Mouse (Mus musculus) forebrain, embryonic 11.5 days (tissue): Measurements from ENCODE around the gene Rpn2. TPM values are rescaled to one million over a fixed set of nuclear protein-coding genes. Genes with fewer than 3 reads are reported as not detected.

Experiments used
- ATAC-seq: fragments of 200-750 bp; cut with Nextera tagmentation; replicated peaks from 2 replicates; pipeline ENCODE4 v1.8.0; 2017; ENCODE audit warnings: moderate TSS enrichment; ENCODE audit not compliant: low FRiP score
- DNase-seq: peaks from one replicate; pipeline ENCODE4 v3.0.0-alpha.2; 2017; ENCODE audit warnings: low spot score
- H3K27ac ChIP-seq: fragments of 300-500 bp; sonication (generic); 2 replicates; pipeline ENCODE4 v1.5.1; 2014; ENCODE audit warnings: low read depth, low read length
- H3K27me3 ChIP-seq: fragments of 300-500 bp; sonication (generic); 2 replicates; pipeline ENCODE4 v1.6.1; 2014; ENCODE audit warnings: mild to moderate bottlenecking, low read length, mixed read lengths; ENCODE audit not compliant: control insufficient read depth, insufficient read depth
- H3K36me3 ChIP-seq: fragments of 300-500 bp; sonication (generic); 2 replicates; pipeline ENCODE4 v1.6.1; 2014; ENCODE audit warnings: mild to moderate bottlenecking, low read length, moderate library complexity, mixed read lengths; ENCODE audit not compliant: control insufficient read depth, insufficient read depth
- H3K4me1 ChIP-seq: fragments of 300-500 bp; sonication (generic); replicated peaks from 2 replicates; pipeline ENCODE4 v1.6.1; 2014; ENCODE audit warnings: low read length, mixed read lengths; ENCODE audit not compliant: control insufficient read depth, insufficient read depth
- H3K4me2 ChIP-seq: fragments of 300-500 bp; sonication (generic); 2 replicates; pipeline ENCODE4 v1.6.1; 2014; ENCODE audit warnings: low read depth, mild to moderate bottlenecking, low read length, moderate library complexity, mixed read lengths; ENCODE audit not compliant: severe bottlenecking
- H3K4me3 ChIP-seq: fragments of 300-500 bp; sonication (generic); 2 replicates; pipeline ENCODE4 v1.5.1; 2014; ENCODE audit warnings: low read depth, low read length
- H3K9ac ChIP-seq: fragments of 300-500 bp; sonication (generic); 2 replicates; pipeline ENCODE4 v1.6.1; 2014; ENCODE audit warnings: low read length
- H3K9me3 ChIP-seq: fragments of 300-500 bp; sonication (generic); 2 replicates; pipeline ENCODE4 v1.6.1; 2016; ENCODE audit warnings: low read length, mixed read lengths; ENCODE audit not compliant: control insufficient read depth
- WGBS: fragments of 180-500 bp; shearing (Covaris S2); extraction: QIAGEN DNeasy Blood & Tissue Kit; methylation state at CpG from one replicate; pipeline ENCODE4 v1.1.7; 2014; 5-methylcytosine and 5-hydroxymethylcytosine counted together
- polyA plus RNA-seq: library from polyadenylated mRNA; unstranded; fragments of >200 nt; fragmentation: Nextera tagmentation; extraction: Ambion mirVana; gene quantifications from 2 replicates; pipeline ENCODE4 v1.2.1, GENCODE M21; 2014

Rpn2 gene
- polyA plus RNA-seq, 1 experiment from 2014 or later, result 277 TPM

DNA sequence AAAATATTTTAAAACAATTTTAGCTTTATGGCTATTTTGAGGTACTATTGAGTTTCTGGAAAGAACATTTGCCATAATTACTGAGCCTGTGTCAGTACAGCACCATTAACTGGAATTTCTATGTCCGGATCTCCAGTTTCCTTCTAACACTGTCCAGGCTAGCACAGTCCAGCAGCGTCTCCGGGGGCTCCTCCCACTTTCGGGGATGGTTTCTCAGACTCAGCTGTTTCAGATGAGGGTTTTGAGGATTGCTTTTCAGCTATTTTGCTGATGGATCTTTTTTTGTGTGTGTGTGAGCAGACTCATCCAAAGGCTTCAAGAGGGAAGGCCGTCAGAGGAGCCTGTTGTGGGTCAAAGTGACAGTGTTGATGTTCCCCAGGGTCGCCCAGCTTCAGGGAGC is 92.9 kb downstream of the Rpn2 start:
- no peak overlapping the region for H3K4me2 ChIP-seq
- 88% methylated on average over 6 of the region's 6 CpGs for WGBS
- DNase-seq (no peak), ATAC-seq (no peak)
- no peaks in the 10 kb centered on the region; the same call in 1 of the 2 replicates for H3K36me3 ChIP-seq
- H3K4me3 ChIP-seq, result no peak overlapping the region
- H3K27ac ChIP-seq, result no peak overlapping the region
- no peaks in the 10 kb centered on the region for H3K27me3 ChIP-seq
- H3K9ac ChIP-seq, result no peak overlapping the region
- no peaks in the 10 kb centered on the region for H3K9me3 ChIP-seq
- H3K4me1 ChIP-seq, result peaks cover 11% of the 10 kb centered on the region

DNA sequence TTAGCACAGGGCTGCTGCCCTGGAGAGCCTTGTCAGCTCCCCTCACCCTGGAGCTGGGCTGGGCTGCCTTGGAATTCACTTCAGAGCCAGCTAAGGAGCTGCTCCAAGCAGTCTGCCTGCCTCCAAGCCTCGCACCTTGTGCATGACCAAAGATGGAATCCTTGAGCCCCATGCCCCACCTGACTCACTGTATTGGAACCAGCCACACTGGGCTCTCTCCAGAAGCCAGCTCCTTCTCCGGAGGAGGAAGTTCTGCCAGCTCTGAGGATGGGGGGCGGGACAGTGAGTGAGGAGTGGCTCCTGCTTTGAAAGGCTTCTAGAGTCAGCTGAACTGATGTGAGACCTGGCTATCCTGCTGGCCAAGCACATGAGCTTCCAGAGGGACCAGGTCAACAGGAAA is 94.9 kb downstream of the Rpn2 start:
- no peak for DNase-seq
- H3K4me2 ChIP-seq, result no peak overlapping the region
- no peak overlapping the region for H3K9ac ChIP-seq
- no peaks in the 10 kb centered on the region for H3K9me3 ChIP-seq
- no peak overlapping the region for H3K4me3 ChIP-seq
- ATAC-seq, result no peak
- no peaks in the 10 kb centered on the region for H3K27me3 ChIP-seq
- H3K4me1 ChIP-seq, result peaks cover 11% of the 10 kb centered on the region; the same call in 1 of the 2 replicates
- WGBS, result 89% methylated on average over 3 of the region's 3 CpGs
- H3K36me3 ChIP-seq, result no peaks in the 10 kb centered on the region; the same call in 1 of the 2 replicates
- H3K27ac ChIP-seq, result no peak overlapping the region

DNA sequence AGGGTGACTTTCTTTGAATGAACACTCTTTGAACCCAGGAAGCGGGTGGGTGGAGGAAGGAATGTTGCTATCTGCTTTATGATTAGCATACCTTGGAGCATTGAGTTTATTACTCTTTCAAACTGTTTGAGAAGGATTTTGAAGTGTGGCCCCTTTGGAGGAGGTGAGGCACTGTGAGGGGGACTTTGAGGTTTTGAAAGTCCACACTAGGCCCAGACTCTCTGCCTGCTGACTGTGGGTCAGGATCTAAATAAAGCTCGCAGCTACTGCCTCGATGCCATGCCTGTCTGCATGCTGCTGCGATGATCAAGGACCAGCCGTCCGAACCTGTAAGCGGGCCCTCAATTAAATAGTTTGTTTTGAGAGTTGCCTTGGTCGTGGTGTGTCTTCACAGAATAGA is 96.2 kb downstream of the Rpn2 start:
- H3K4me3 ChIP-seq, result no peak overlapping the region
- no peak overlapping the region for H3K27ac ChIP-seq
- WGBS, result 63% methylated on average over 8 of the region's 8 CpGs
- H3K4me2 ChIP-seq, result no peak overlapping the region
- no peak overlapping the region for H3K9ac ChIP-seq
- peaks cover 11% of the 10 kb centered on the region; the same call in 1 of the 2 replicates for H3K4me1 ChIP-seq
- ATAC-seq (no peak), DNase-seq (no peak)
- no peaks in the 10 kb centered on the region for H3K9me3 ChIP-seq
- no peaks in the 10 kb centered on the region; the same call in 1 of the 2 replicates for H3K36me3 ChIP-seq
- H3K27me3 ChIP-seq, result no peaks in the 10 kb centered on the region

Other genes starting within 250 kb of the Rpn2 start
- 8.1 and 8.2 TPM in 2 replicates for gene Soga1, start 199.8 kb upstream of the Rpn2 start, polyA plus RNA-seq
- not detected in 2 replicates for gene Tldc2, start 192.0 kb upstream of the Rpn2 start, polyA plus RNA-seq
- 25.6 and 27.5 TPM in 2 replicates for gene Samhd1, start 143.8 kb upstream of the Rpn2 start, polyA plus RNA-seq
- gene Rbl1, start 74.5 kb upstream of the Rpn2 start, polyA plus RNA-seq, result 41.3 and 43.2 TPM in 2 replicates
- 0.48 and 1.1 TPM in 2 replicates for gene Mroh8, start 532 bp downstream of the Rpn2 start, polyA plus RNA-seq
- 0.83 and 1.5 TPM in 2 replicates for gene Ghrh, start 68.5 kb downstream of the Rpn2 start, polyA plus RNA-seq
- 31.0 and 34.8 TPM in 2 replicates for gene Manbal, start 88.6 kb downstream of the Rpn2 start, polyA plus RNA-seq
- gene Src, start 139.4 kb downstream of the Rpn2 start, polyA plus RNA-seq, result 20.3 and 23.2 TPM in 2 replicates